Mouse (Mus musculus) forebrain, embryonic 14.5 days (tissue): ENCODE data around the gene Vcl. TPM values are rescaled to one million over a fixed set of nuclear protein-coding genes. Genes with fewer than 3 reads are reported as not detected.

ENCODE experiments used
- ATAC-seq: fragments of 200-750 bp; cut with Nextera tagmentation; 2 replicates; pipeline ENCODE4 v1.8.0; 2017; ENCODE audit warnings: mild to moderate bottlenecking, moderate library complexity
- DNase-seq: peaks from one replicate; pipeline ENCODE4 v3.0.0-alpha.2; 2015; ENCODE audit warnings: low spot score
- H3K27ac ChIP-seq: fragments of 300-500 bp; sonication (generic); 2 replicates; pipeline ENCODE4 v1.5.1; 2014; ENCODE audit warnings: low read depth, mild to moderate bottlenecking, control low read depth, low read length, moderate library complexity
- H3K27me3 ChIP-seq: fragments of 300-500 bp; sonication (generic); replicated peaks from 2 replicates; pipeline ENCODE4 v1.6.1; 2014; ENCODE audit warnings: low read length, control low read depth, mixed read lengths; ENCODE audit not compliant: control insufficient read depth, insufficient read depth
- H3K36me3 ChIP-seq: fragments of 300-500 bp; sonication (generic); 2 replicates; pipeline ENCODE4 v1.6.1; 2014; ENCODE audit warnings: low read length, control low read depth; ENCODE audit not compliant: control insufficient read depth, insufficient read depth
- H3K4me1 ChIP-seq: fragments of 300-500 bp; sonication (generic); 2 replicates; pipeline ENCODE4 v1.6.1; 2014; ENCODE audit warnings: antibody characterized with exemption, low read length, control low read depth; ENCODE audit not compliant: control insufficient read depth, insufficient read depth
- H3K4me2 ChIP-seq: fragments of 300-500 bp; sonication (generic); 2 replicates; pipeline ENCODE4 v1.6.1; 2014; ENCODE audit warnings: mild to moderate bottlenecking, control low read depth, low read length
- H3K4me3 ChIP-seq: fragments of 300-500 bp; sonication (generic); 2 replicates; pipeline ENCODE4 v1.5.1; 2014; ENCODE audit warnings: low read depth, low read length, control low read depth
- H3K9ac ChIP-seq: fragments of 300-500 bp; sonication (generic); 2 replicates; pipeline ENCODE4 v1.6.1; 2014; ENCODE audit warnings: mild to moderate bottlenecking, low read length, control low read depth, moderate library complexity
- H3K9me3 ChIP-seq: fragments of 300-500 bp; sonication (generic); replicated peaks from 2 replicates; pipeline ENCODE4 v1.6.1; 2016; ENCODE audit warnings: low read length, control low read depth, mixed read lengths; ENCODE audit not compliant: control insufficient read depth
- WGBS: fragments of 180-500 bp; shearing (Covaris S2); extraction: QIAGEN DNeasy Blood & Tissue Kit; methylation state at CpG from one replicate; pipeline ENCODE4 v1.1.7; 2014; 5-methylcytosine and 5-hydroxymethylcytosine counted together
- polyA plus RNA-seq: library from polyadenylated mRNA; unstranded; fragments of >200 nt; fragmentation: Nextera tagmentation; extraction: Ambion mirVana; gene quantifications from 2 replicates; pipeline ENCODE4 v1.2.1, GENCODE M21; 2014

Gene Vcl
- polyA plus RNA-seq, 1 experiment from 2014 or later, result 8.4 TPM

DNA sequence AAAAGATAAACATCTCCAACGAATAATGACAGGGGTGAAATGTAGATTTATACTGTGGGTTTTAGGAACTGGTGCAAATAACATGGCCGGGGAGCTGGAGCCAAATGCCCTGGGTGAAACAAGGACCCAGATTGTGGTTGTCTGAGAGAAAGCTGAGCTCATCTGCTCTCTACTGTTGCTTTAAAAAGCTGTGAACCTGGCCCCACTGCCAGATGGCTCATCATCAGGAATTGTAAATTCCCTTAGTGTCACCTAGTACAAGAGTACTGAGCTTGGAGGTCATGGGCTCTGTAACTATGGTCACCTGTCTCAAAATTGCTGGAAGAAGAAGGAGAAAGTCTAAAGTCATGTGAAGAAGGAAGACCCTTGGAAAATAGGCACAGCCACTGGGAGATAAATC is 129.8 kb downstream of the Vcl start:
- no peak for DNase-seq
- WGBS, result 91% methylated on average over 2 of the region's 2 CpGs
- H3K4me2 ChIP-seq, result no peak overlapping the region

DNA sequence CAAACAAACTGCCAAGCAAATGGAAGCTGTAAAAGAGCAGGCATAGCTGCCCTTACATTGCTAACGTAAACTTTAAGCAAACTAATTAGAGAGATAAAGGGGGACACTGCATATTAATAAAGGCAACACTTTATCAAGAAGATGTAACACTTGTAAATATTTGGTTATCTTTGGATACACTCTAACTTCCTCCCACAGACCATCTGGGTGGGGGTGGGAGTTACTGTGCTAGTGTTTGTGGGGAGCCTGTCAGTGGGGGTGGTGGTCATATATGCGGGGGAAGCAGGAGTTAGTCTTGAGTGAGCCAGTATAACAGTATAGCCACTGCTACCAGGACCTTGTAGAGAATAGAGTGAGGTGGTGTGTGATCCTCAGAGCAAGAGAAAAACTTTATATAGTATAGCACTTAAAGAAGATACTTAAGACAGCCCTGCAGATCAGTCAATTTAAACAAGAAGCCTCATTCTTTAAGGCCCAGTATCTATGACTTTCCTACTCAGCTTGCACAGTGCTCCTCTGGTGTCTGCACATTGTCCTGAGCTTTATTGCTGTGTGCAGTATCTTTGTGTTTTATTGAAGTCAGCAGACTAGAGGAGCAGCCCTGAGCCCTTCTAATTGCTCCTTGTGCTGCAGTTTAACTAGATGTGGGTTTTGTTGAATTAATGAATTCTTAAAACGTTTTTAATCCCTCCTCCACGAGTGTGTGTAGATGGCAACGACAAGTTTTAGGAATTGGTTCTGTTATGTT is 133.7 kb downstream of the Vcl start:
- no peaks in the 10 kb centered on the region for H3K27me3 ChIP-seq
- H3K36me3 ChIP-seq, result no peaks in the 10 kb centered on the region
- ATAC-seq (no peak), DNase-seq (no peak)
- H3K9ac ChIP-seq, result no peak overlapping the region
- H3K4me2 ChIP-seq, result no peak overlapping the region
- 52% methylated on average over 5 of the region's 5 CpGs for WGBS
- no peaks in the 10 kb centered on the region for H3K4me1 ChIP-seq
- H3K9me3 ChIP-seq, result no peaks in the 10 kb centered on the region
- no peak overlapping the region for H3K27ac ChIP-seq
- H3K4me3 ChIP-seq, result no peak overlapping the region

More for the DNA sequence above, 129.8 kb downstream of the Vcl start:
- Histone ChIP-seq H3K4me1 (no peaks in the 10 kb centered on the region), H3K9ac (no peak overlapping the region), H3K9me3 (no peaks in the 10 kb centered on the region), H3K36me3 (no peaks in the 10 kb centered on the region), H3K27ac (no peak overlapping the region), H3K4me3 (no peak overlapping the region), H3K27me3 (no peaks in the 10 kb centered on the region)
- ATAC-seq, result no peak

GRCm38 (mm10) chr14:21064321-21064720 is 135.1 kb downstream of the Vcl start:
- Histone ChIP-seq H3K9me3 (no peaks in the 10 kb centered on the region), H3K4me2 (no peak overlapping the region), H3K4me1 (no peaks in the 10 kb centered on the region), H3K4me3 (no peak overlapping the region), H3K36me3 (no peaks in the 10 kb centered on the region), H3K27ac (no peak overlapping the region), H3K27me3 (no peaks in the 10 kb centered on the region), H3K9ac (no peak overlapping the region)
- 43% methylated on average over 1 of the region's 1 CpGs for WGBS
- DNase-seq (no peak), ATAC-seq (no peak)

GRCm38 (mm10) chr14:21065490-21066162 is 136.4 kb downstream of the Vcl start:
- peak; percentile 46 for DNase-seq

DNA sequence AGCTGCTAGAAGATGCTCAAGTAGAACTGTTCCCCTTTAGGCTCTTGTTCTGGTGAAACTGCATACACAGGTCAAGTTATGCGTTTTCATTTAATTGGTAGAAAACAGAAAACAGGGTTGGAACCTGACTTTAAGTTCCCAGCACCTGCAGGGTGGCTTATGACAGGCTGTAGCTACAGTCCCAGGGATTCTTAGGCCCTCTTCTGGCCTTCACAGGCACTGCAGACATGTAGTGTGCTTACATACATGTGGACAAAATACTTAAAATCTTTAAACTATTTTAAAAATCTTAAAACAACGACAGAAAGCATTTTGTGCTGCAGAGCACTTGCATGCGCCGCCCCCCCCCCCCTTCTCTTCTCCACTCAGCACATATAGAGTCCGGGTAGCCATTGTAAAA is 140.4 kb downstream of the Vcl start:
- Histone ChIP-seq H3K4me3 (no peak overlapping the region), H3K27me3 (no peaks in the 10 kb centered on the region), H3K9me3 (no peaks in the 10 kb centered on the region), H3K36me3 (no peaks in the 10 kb centered on the region), H3K27ac (no peak overlapping the region), H3K4me1 (no peaks in the 10 kb centered on the region), H3K4me2 (no peak overlapping the region), H3K9ac (no peak overlapping the region)
- DNase-seq, result no peak
- no peak for ATAC-seq
- WGBS, result 87% methylated on average over 5 of the region's 5 CpGs

More at GRCm38 (mm10) chr14:21065490-21066162, 136.4 kb downstream of the Vcl start:
- Histone ChIP-seq H3K36me3 (no peaks in the 10 kb centered on the region), H3K4me2 (no peak overlapping the region), H3K27me3 (no peaks in the 10 kb centered on the region), H3K27ac (no peak overlapping the region), H3K4me3 (no peak overlapping the region), H3K9me3 (no peaks in the 10 kb centered on the region), H3K4me1 (no peaks in the 10 kb centered on the region), H3K9ac (no peak overlapping the region)
- WGBS, result 85% methylated on average over 8 of the region's 8 CpGs
- no peak for ATAC-seq

GRCm38 (mm10) chr14:21073981-21074380 is 144.8 kb downstream of the Vcl start:
- no peak overlapping the region for H3K9ac ChIP-seq
- DNase-seq, result no peak
- H3K9me3 ChIP-seq, result no peaks in the 10 kb centered on the region
- H3K4me3 ChIP-seq, result no peak overlapping the region
- no peaks in the 10 kb centered on the region for H3K27me3 ChIP-seq
- 68% methylated on average over 3 of the region's 3 CpGs for WGBS
- H3K27ac ChIP-seq, result no peak overlapping the region
- H3K4me2 ChIP-seq, result no peak overlapping the region
- ATAC-seq, result no peak
- peaks cover 3% of the 10 kb centered on the region for H3K4me1 ChIP-seq
- H3K36me3 ChIP-seq, result no peaks in the 10 kb centered on the region

- Histone ChIP-seq H3K27ac (no peak overlapping the region), H3K4me2 (no peak overlapping the region; the same call in 1 of the 2 replicates), H3K9me3 (no peaks in the 10 kb centered on the region), H3K4me1 (peaks cover 3% of the 10 kb centered on the region), H3K36me3 (no peaks in the 10 kb centered on the region), H3K4me3 (no peak overlapping the region), H3K27me3 (no peaks in the 10 kb centered on the region), H3K9ac (no peak overlapping the region)
- WGBS, result 66% methylated on average over 11 of the region's 11 CpGs
- ATAC-seq, result no peak
- DNase-seq, result no peak
These were observed 145.5 kb downstream of the Vcl start for GRCm38 (mm10) chr14:21074398-21075320.

- Histone ChIP-seq H3K4me1 (peaks cover 3% of the 10 kb centered on the region), H3K27me3 (no peaks in the 10 kb centered on the region), H3K27ac (peak overlapping the region; percentile 55), H3K4me3 (peak overlapping the region; percentile 65), H3K9me3 (no peaks in the 10 kb centered on the region), H3K4me2 (peak overlapping the region; percentile 76), H3K36me3 (no peaks in the 10 kb centered on the region), H3K9ac (peak overlapping the region; percentile 75)
- peak; percentile 91 for DNase-seq
- WGBS, result under 1% methylated on average over 59 of the region's 59 CpGs
- peak; percentile 99 for ATAC-seq
These were observed 146.7 kb downstream of the Vcl start for GRCm38 (mm10) chr14:21075751-21076500.
